In genomic region chr5:120578504-120579081, GRCm38 (mm10) we compare ENCODE assay signal across 8 mouse cellular contexts. TPM values are rescaled to one million over a fixed set of nuclear protein-coding genes. Genes with fewer than 3 reads are reported as not detected.
DNase-seq lines count a peak whose midpoint lies in the region; ATAC-seq lines count a peak whose summit lies in the region.

No protein-coding gene starts in this region.

- ATAC-seq in embryonic facial prominence, embryonic 14.5 days (ENCODE audit: low read depth), result peak; percentile 31; the same call in 1 of the 2 replicates
- peak; percentile 44 for ATAC-seq in monocyte, adult 5-6 weeks (replicated peaks; ENCODE audit: insufficient number of reproducible peaks, low FRiP score, low TSS enrichment, poor library complexity, severe bottlenecking)

- peak overlapping the region; percentile 26; the same call in 1 of the 2 replicates for H3K9ac ChIP-seq in embryonic facial prominence, embryonic 14.5 days (ENCODE audit: low read depth, low read length)

- H3K36me3 ChIP-seq in embryonic facial prominence, embryonic 14.5 days (ENCODE audit: control insufficient read depth, insufficient read depth, low read length), result peaks cover 36% of the 10 kb centered on the region

- peak; percentile 58 for DNase-seq in right cerebral cortex, postnatal 4 days
- no peak for DNase-seq in right cerebral cortex, postnatal 25 days
- DNase-seq in embryonic facial prominence, embryonic 14.5 days (ENCODE audit: low spot score), result peak; percentile 79
- peak; percentile 50 for DNase-seq in heart, postnatal 25 days (ENCODE audit: low spot score)
- peak; percentile 82 to 87 for DNase-seq in kidney, postnatal 4 days
- peak; percentile 87 for DNase-seq in thymus, postnatal 14 days
- DNase-seq in layer of hippocampus, postnatal 10 days (ENCODE audit: low spot score in 2 of 2), result no peak

- peaks cover 22% of the 10 kb centered on the region for H3K4me1 ChIP-seq in embryonic facial prominence, embryonic 14.5 days (ENCODE audit: control insufficient read depth, insufficient read depth, low read length)

- no peaks in the 10 kb centered on the region for H3K27me3 ChIP-seq in embryonic facial prominence, embryonic 14.5 days (replicated peaks; ENCODE audit: control insufficient read depth, insufficient read depth, low read length)

- peak overlapping the region; percentile 74 for H3K27ac ChIP-seq in embryonic facial prominence, embryonic 14.5 days (replicated peaks; ENCODE audit: low read depth, low read length)

- intact Hi-C loops in heart, postnatal 25 days (cut with DNase I), result loop anchor here (1.0 kb wide), 1 partner anchor 14 kb away; no protein-coding TSS in a partner anchor

- 18% methylated on average over 12 of the region's 12 CpGs for WGBS in embryonic facial prominence, embryonic 14.5 days

- H3K9me3 ChIP-seq in embryonic facial prominence, embryonic 14.5 days (ENCODE audit: control insufficient read depth, low read length), result no peaks in the 10 kb centered on the region

- peak overlapping the region; percentile 8; the same call in 1 of the 2 replicates for H3K4me2 ChIP-seq in embryonic facial prominence, embryonic 14.5 days (ENCODE audit: low read depth, low read length)

- H3K4me3 ChIP-seq in embryonic facial prominence, embryonic 14.5 days (ENCODE audit: low read depth, low read length), result 0 out of 2 replicates have a peak overlapping the region, but pooled peaks have one; percentile 2

RNA-seq across cellular contexts. Expression of gene Tpcn1, which starts 9.9 kb away (rescaled TPM):
- polyA plus RNA-seq in embryonic facial prominence, embryonic 14.5 days (2014; fragmentation: Nextera tagmentation; extraction: Ambion mirVana), result 24.8 and 26.7 TPM in 2 replicates
- total RNA-seq in heart, postnatal 25 days (2021), result 10 to 100 TPM; 36.0 to 37.9 TPM
- total RNA-seq in monocyte, adult 5-6 weeks (2017), result 8.1 to 8.8 TPM (median 8.5 TPM) in 3 replicates
- total RNA-seq in layer of hippocampus, postnatal 10 days (2021), result 10 to 100 TPM; 44.1 to 47.4 TPM

RNA-seq across cellular contexts. Expression of gene Iqcd, which starts 10.2 kb away (rescaled TPM):
- 0.60 and 1.7 TPM in 2 replicates for polyA plus RNA-seq in embryonic facial prominence, embryonic 14.5 days (2014; fragmentation: Nextera tagmentation; extraction: Ambion mirVana)
- not detected for total RNA-seq in heart, postnatal 25 days (2021)
- total RNA-seq in monocyte, adult 5-6 weeks (2017), result 0.57 TPM in 1 of 3 replicates, not detected in the others
- total RNA-seq in layer of hippocampus, postnatal 10 days (2021), result 1 to 10 TPM in 1 of 2 experiments, under 1 TPM in 1; 0.91 to 1.2 TPM

RNA-seq across cellular contexts. Expression of gene Rita1, which starts 33.8 kb away (rescaled TPM):
- polyA plus RNA-seq in embryonic facial prominence, embryonic 14.5 days (2014; fragmentation: Nextera tagmentation; extraction: Ambion mirVana), result 9.9 and 11.4 TPM in 2 replicates
- 10 to 100 TPM; 15.4 to 18.7 TPM for total RNA-seq in heart, postnatal 25 days (2021)
- total RNA-seq in monocyte, adult 5-6 weeks (2017), result 0.43 to 4.0 TPM (median 1.1 TPM) in 3 replicates
- total RNA-seq in layer of hippocampus, postnatal 10 days (2021), result 10 to 100 TPM; 24.1 to 27.3 TPM

RNA-seq across cellular contexts. Expression of gene Ddx54, which starts 33.9 kb away (rescaled TPM):
- polyA plus RNA-seq in embryonic facial prominence, embryonic 14.5 days (2014; fragmentation: Nextera tagmentation; extraction: Ambion mirVana), result 28.2 and 36.4 TPM in 2 replicates
- total RNA-seq in heart, postnatal 25 days (2021), result 10 to 100 TPM; 20.1 to 21.4 TPM
- 42.2 to 59.5 TPM (median 55.9 TPM) in 3 replicates for total RNA-seq in monocyte, adult 5-6 weeks (2017)
- 10 to 100 TPM; 45.0 to 45.1 TPM for total RNA-seq in layer of hippocampus, postnatal 10 days (2021)

RNA-seq across cellular contexts. Expression of gene Cfap73, which starts 55.4 kb away (rescaled TPM):
- 1.0 TPM in 1 of 2 replicates, not detected in the other for polyA plus RNA-seq in embryonic facial prominence, embryonic 14.5 days (2014; fragmentation: Nextera tagmentation; extraction: Ambion mirVana)
- total RNA-seq in heart, postnatal 25 days (2021), result not detected
- not detected in 3 replicates for total RNA-seq in monocyte, adult 5-6 weeks (2017)
- under 1 TPM; 0.76 to 0.80 TPM for total RNA-seq in layer of hippocampus, postnatal 10 days (2021)

Comparison
In these comparisons a context has a peak if more than half of its experiments do, and no peak if none do; other contexts are left out.
1. DNase-seq: peak in right cerebral cortex, postnatal 4 days (single experiment), embryonic facial prominence, embryonic 14.5 days (single experiment), heart, postnatal 25 days (single experiment), kidney, postnatal 4 days (2 of 2) and thymus, postnatal 14 days (single experiment); none in right cerebral cortex, postnatal 25 days (single experiment) and layer of hippocampus, postnatal 10 days (0 of 2).